Mouse (Mus musculus): ENCODE measurements around the gene Ssu2. TPM values are rescaled to one million over a fixed set of nuclear protein-coding genes. Genes with fewer than 3 reads are reported as not detected.

Gene Ssu2
- polyA plus RNA-seq, 1 experiment from 2014 or later: not detected

DNA sequence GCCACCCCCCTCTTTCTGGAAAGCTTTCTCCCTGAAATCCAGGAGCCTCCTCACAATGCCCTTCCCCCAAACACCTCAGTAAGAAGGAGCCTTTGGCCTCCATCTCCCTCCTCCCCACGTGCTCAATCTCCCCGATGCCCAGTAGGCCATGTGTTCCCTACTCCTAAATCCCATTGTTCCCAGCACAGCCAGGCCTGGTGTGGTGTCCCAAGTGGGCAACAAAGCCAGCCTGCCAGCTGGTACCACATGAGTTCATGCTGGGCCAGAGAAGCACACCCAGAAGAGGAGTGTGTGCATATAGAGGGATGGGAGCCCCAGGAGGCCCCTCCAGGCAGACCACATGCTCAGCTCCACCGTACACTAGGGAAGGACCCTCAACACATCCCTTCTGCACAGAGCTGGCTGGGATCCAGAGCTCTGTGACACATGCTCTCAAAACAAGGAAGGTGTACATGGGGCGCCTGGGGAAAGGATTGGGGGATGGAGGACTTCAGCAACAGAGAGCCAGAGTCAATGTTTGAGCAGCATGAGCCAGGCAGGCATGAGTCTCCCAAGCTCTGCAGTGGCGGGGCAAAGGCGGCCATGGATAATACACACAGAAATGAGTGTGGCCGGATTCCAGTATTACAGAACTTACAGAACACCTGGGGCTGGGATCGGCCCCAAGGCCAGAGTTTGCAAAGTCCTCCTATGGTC lies 4.7 kb downstream of the Ssu2 start:
- H3K4me3 ChIP-seq: no peak overlapping the region
- H3K9me3 ChIP-seq (replicated peaks): no peaks in the 10 kb centered on the region
- H3K27ac ChIP-seq: no peak overlapping the region
- ATAC-seq: peak; percentile 46
- no peaks in the 10 kb centered on the region for H3K27me3 ChIP-seq
- 0 out of 2 replicates have a peak, but pooled peaks cover 6% of the 10 kb centered on the region for H3K4me1 ChIP-seq
- H3K9ac ChIP-seq: no peak overlapping the region
- H3K36me3 ChIP-seq (ENCODE audit: poor library complexity, severe bottlenecking): no peaks in the 10 kb centered on the region
- WGBS: 76% methylated on average over 8 of the region's 8 CpGs
- no peak overlapping the region for H3K4me2 ChIP-seq

DNA sequence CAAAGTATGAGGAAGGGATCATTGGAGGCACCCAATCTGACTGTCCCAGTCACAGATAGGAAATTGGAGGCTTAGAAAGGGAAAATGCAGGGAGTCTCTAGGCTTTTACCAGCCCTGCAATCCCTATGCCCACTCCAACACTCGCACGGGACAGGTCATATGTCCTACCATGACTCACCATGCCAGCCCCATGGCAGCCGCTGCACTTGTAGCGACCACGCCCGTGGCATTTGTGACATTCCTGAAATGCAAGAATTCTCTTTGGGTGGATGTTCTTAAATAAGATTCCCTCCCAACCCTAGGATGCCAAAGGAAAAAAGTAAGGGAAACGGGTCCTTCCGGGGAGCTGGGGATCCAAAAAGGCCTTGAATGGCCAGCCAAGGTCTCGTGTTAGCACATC lies 8.8 kb downstream of the Ssu2 start:
- no peak overlapping the region for H3K4me3 ChIP-seq
- H3K27ac ChIP-seq: no peak overlapping the region
- WGBS: 96% methylated on average over 9 of the region's 9 CpGs
- 0 out of 2 replicates have a peak, but pooled peaks cover 6% of the 10 kb centered on the region for H3K4me1 ChIP-seq
- no peaks in the 10 kb centered on the region for H3K36me3 ChIP-seq (ENCODE audit: poor library complexity, severe bottlenecking)
- no peak overlapping the region for H3K4me2 ChIP-seq
- no peak for ATAC-seq
- no peaks in the 10 kb centered on the region for H3K27me3 ChIP-seq
- H3K9me3 ChIP-seq (replicated peaks): no peaks in the 10 kb centered on the region
- H3K9ac ChIP-seq: no peak overlapping the region

DNA sequence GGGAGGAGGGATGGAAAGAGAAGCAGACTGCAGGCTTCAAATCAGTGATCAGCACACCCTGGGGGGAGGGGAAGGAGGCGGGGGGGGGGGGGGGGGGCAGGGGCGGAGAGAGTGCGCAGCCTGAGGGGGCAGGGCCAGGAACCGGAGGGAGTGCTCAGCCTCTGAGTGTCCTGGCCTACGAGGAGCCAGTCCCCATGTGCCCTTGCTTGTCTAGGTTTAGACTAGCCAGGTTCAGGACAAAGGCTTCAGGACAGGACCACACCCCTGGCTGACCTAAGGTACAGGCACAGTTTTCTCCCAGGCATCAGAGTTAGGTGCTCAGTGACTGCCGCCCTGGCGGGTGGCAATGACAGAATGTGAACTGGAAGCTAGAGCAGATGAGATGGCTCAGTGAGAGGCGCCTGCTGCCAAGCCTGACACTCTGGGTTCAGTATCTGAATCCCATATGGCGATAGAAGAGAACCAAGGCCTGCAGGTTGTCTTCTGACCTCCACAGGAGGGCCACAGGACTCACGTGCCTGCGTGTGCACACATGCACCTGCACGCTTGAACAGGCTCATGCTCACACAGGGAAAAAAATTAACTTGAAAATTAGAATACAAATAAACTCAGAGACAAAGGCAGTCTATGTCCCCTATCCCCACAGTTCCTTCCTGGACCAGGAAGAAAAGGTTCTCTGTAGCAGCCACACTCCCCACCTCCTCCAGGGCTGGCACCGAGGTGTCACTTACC lies 12.0 kb downstream of the Ssu2 start:
- Histone ChIP-seq H3K27me3 (no peaks in the 10 kb centered on the region), H3K9me3 (replicated peaks) (no peaks in the 10 kb centered on the region), H3K36me3 (ENCODE audit: poor library complexity, severe bottlenecking) (no peaks in the 10 kb centered on the region), H3K4me1 (no peaks in the 10 kb centered on the region), H3K9ac (no peak overlapping the region), H3K4me2 (no peak overlapping the region), H3K27ac (no peak overlapping the region), H3K4me3 (no peak overlapping the region)
- 65% methylated on average over 10 of the region's 13 CpGs for WGBS
- ATAC-seq: 0 out of 2 replicates have a peak, but pooled peaks have one; percentile 19

DNA sequence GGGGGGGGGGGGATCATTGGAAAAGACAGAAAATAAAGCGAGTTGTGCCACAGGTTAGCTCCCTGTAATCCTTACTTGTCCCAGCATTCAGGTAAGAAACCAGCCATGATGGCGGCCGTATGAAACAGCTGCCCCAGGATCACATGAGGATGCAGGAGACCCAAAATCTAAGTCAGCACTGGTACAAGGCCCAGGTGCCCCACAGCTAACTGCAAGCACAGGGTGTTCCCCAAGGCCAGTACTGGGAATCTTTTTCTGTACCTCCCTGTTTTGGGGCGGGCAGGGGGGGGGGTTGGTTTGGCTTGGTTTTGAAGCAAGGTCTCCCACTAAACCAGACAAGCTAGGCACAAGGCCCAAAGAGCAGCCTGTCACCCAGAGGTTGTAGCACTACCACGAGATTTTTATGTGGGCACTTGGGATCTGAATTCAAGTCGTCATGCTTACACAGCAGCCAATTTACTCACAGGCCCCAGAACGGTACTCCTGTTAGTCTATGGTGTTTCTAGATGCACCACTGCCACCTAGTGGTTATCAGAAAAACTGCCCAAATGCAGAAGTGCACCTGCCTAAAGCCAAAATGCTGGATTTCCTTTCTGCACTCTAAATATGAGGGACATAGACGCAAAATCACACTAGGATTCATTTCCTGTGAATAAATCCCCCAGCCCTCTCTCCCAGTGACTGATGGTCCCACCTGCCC lies 13.8 kb downstream of the Ssu2 start:
- WGBS: 43% methylated on average over 8 of the region's 8 CpGs
- peak; percentile 78 for ATAC-seq
- no peak overlapping the region for H3K4me3 ChIP-seq

DNA sequence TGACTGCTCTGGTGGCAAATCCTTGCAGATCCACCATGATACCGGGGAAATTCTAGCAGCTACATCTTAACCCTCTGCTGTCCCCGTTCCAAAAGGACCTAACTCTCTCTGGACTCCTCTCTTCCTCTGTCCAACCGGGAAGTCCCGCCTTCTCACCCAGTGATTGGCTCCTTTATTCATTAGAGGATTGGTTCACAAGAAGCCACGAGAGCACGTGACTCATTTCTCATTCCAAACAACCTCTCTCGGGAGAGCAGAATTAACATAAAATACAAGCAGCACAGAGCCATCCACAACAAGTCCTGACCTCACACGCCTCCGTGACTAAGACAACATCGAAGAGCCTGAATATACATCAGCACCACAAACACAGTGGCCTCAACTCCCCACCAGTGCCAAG lies 22.5 kb downstream of the Ssu2 start:
- Histone ChIP-seq H3K27me3 (no peaks in the 10 kb centered on the region), H3K4me1 (no peaks in the 10 kb centered on the region)

More for the DNA sequence above, 13.8 kb downstream of the Ssu2 start:
- H3K36me3 ChIP-seq (ENCODE audit: poor library complexity, severe bottlenecking): no peaks in the 10 kb centered on the region
- H3K9ac ChIP-seq: no peak overlapping the region
- no peak overlapping the region for H3K27ac ChIP-seq
- no peaks in the 10 kb centered on the region for H3K4me1 ChIP-seq
- no peak overlapping the region for H3K4me2 ChIP-seq
- no peaks in the 10 kb centered on the region for H3K9me3 ChIP-seq (replicated peaks)
- no peaks in the 10 kb centered on the region for H3K27me3 ChIP-seq

DNA sequence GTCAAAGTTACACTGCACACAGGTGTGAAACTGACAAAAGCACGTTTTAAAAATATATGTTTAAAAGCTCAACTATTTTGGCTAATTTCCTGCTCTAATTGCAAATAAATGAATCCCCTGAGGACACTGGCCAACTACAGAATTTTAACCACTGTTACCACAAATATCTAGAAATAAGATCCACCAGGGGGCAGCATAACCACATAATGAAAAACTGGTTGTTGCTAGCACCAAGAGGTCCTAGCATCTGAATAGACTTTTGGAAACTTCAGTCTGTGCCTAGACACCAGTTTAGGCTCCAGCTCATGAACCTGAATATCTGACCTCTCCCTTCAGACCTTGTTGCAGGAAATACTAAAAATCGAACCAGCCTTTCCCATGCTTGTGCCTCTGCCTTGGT lies 23.2 kb downstream of the Ssu2 start:
- no peak overlapping the region for H3K4me3 ChIP-seq
- H3K4me1 ChIP-seq: no peaks in the 10 kb centered on the region
- H3K27me3 ChIP-seq: no peaks in the 10 kb centered on the region
- 38% methylated on average over 2 of the region's 2 CpGs for WGBS
- H3K9ac ChIP-seq: no peak overlapping the region
- no peaks in the 10 kb centered on the region for H3K36me3 ChIP-seq (ENCODE audit: poor library complexity, severe bottlenecking)
- no peak overlapping the region for H3K4me2 ChIP-seq
- H3K9me3 ChIP-seq (replicated peaks): no peaks in the 10 kb centered on the region
- no peak overlapping the region for H3K27ac ChIP-seq
- no peak for ATAC-seq

More for the DNA sequence above, 22.5 kb downstream of the Ssu2 start:
- Histone ChIP-seq H3K4me3 (no peak overlapping the region), H3K4me2 (no peak overlapping the region), H3K9ac (no peak overlapping the region), H3K36me3 (ENCODE audit: poor library complexity, severe bottlenecking) (no peaks in the 10 kb centered on the region), H3K9me3 (replicated peaks) (no peaks in the 10 kb centered on the region), H3K27ac (no peak overlapping the region)
- no peak for ATAC-seq
- WGBS: 87% methylated on average over 10 of the region's 10 CpGs

DNA sequence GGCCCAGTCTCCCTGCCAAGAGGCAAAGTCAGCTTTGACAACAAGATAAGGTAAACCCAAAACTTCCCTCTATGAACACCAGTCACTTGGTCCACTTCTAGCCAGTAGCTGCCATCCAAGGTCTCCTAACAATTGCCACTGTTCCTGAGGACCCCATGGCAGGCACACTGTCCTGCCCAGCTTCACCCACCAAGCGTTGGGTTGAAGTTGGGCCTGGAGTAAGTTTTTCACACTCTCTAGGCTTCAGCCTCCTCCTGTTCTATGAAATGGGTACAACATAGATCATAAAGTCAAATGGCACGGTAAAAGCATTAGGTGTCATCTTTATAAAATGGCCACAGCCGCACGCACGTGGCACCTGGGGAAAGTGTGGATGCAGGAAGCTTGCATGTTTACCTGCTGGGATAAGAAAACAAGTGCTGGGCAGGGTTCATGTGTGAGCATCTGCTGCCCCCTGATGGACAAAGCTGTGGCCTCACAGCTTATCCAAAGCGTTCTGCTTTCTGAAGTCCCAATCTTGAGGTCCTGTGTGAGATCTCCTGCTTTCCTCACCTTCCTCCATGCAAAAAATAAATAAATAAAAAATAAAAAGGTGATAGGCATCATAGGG lies 25.4 kb downstream of the Ssu2 start:
- Histone ChIP-seq H3K27ac (no peak overlapping the region), H3K9me3 (replicated peaks) (no peaks in the 10 kb centered on the region), H3K9ac (no peak overlapping the region), H3K36me3 (ENCODE audit: poor library complexity, severe bottlenecking) (no peaks in the 10 kb centered on the region), H3K4me3 (no peak overlapping the region), H3K4me2 (no peak overlapping the region), H3K27me3 (no peaks in the 10 kb centered on the region), H3K4me1 (no peaks in the 10 kb centered on the region)
- 39% methylated on average over 6 of the region's 6 CpGs for WGBS
- ATAC-seq: peak; percentile 85

DNA sequence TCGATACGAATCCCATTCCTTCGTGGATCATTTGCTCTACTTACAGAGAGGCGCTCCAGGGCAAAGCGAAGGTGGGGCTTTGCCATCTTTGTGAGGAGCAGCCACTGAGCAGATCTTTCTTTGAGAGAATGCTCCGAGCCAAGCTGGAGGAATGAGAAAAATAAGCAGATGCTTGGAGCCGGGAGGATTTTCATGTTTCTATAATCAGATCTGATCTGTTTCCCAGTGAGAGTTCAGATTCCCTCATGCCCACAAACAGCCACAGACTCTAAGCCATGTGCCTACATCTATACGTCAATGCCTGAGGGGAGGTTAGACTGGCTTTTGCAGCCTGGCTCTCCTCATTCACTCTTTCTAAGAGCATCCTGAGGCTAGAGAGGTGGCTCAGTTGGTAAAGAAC lies 27.1 kb downstream of the Ssu2 start:
- H3K4me2 ChIP-seq: no peak overlapping the region
- no peaks in the 10 kb centered on the region for H3K27me3 ChIP-seq
- no peaks in the 10 kb centered on the region for H3K9me3 ChIP-seq (replicated peaks)
- ATAC-seq: no peak
- no peaks in the 10 kb centered on the region for H3K4me1 ChIP-seq
- H3K4me3 ChIP-seq: no peak overlapping the region
- H3K27ac ChIP-seq: no peak overlapping the region
- no peak overlapping the region for H3K9ac ChIP-seq
- H3K36me3 ChIP-seq (ENCODE audit: poor library complexity, severe bottlenecking): no peaks in the 10 kb centered on the region
- 87% methylated on average over 8 of the region's 8 CpGs for WGBS

DNA sequence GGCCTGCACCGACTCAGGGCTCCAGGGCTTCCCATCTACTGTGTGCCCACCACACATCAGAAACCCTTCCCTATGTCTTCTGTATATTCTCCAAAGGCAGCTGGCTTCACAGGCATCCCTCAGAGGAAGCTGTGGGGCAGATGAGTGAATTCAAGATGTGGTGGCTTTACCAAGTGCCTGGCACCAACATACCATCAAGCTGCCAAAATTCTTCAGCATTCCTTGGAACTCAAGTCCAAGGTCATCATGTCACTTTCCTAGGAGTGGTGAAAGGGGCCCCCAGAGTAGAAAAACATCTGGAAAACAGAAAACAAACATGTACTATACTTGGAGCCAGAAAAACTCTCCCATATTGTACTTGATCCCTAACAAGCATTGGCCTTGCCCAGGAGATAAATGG lies 28.5 kb downstream of the Ssu2 start:
- H3K4me3 ChIP-seq: no peak overlapping the region
- H3K36me3 ChIP-seq (ENCODE audit: poor library complexity, severe bottlenecking): no peaks in the 10 kb centered on the region
- no peak overlapping the region for H3K9ac ChIP-seq
- no peak for ATAC-seq
- H3K27ac ChIP-seq: no peak overlapping the region
- no peaks in the 10 kb centered on the region for H3K9me3 ChIP-seq (replicated peaks)
- no peaks in the 10 kb centered on the region for H3K27me3 ChIP-seq
- H3K4me2 ChIP-seq: no peak overlapping the region
- 91% methylated on average over 1 of the region's 1 CpGs for WGBS
- H3K4me1 ChIP-seq: no peaks in the 10 kb centered on the region

DNA sequence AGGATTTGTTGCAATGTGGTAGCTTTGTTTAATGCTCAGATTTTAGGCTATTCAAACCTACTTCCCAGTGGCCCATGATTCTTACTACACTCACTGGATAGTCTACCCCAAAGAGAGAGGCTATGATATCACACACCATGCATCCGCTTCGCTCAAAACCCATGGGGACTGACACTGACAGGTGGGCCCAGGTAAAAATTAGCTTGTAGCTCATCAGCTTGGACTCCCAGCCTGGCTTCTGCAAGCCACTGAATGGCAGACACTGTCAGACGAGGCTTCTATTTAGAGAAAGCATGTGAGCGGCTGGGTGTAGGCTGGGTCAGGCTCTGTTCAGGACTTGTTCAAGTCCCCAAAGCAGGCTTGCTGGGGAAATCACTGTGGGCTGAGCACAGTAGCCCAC lies 37.4 kb downstream of the Ssu2 start:
- Histone ChIP-seq H3K36me3 (ENCODE audit: poor library complexity, severe bottlenecking) (no peaks in the 10 kb centered on the region), H3K9ac (no peak overlapping the region), H3K4me2 (no peak overlapping the region), H3K9me3 (replicated peaks) (no peaks in the 10 kb centered on the region), H3K4me1 (no peaks in the 10 kb centered on the region), H3K4me3 (no peak overlapping the region), H3K27me3 (no peaks in the 10 kb centered on the region), H3K27ac (no peak overlapping the region)
- ATAC-seq: no peak
- WGBS: 91% methylated on average over 4 of the region's 4 CpGs

DNA sequence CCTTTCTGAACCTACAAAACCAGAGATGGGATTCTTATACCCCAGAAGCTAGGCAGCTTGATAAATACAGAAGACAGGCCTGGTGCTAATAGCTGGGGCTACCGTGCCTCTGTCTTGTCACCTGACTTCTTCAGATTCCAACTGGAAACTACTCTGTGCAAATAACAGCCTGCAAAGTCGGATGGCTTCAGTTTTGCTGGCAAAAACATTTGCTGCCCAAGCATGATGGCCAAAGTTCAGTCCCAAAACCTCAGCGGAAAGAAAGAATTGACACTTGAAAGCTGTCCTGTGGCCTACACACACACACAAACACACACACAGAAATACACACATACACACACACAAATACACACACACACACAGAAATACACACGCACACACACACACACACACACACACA lies 48.8 kb downstream of the Ssu2 start:
- Histone ChIP-seq H3K27me3 (no peaks in the 10 kb centered on the region), H3K4me2 (no peak overlapping the region), H3K9ac (no peak overlapping the region), H3K27ac (no peak overlapping the region), H3K4me1 (no peaks in the 10 kb centered on the region), H3K4me3 (no peak overlapping the region), H3K9me3 (replicated peaks) (no peaks in the 10 kb centered on the region), H3K36me3 (ENCODE audit: poor library complexity, severe bottlenecking) (no peaks in the 10 kb centered on the region)
- ATAC-seq: no peak
- WGBS: 87% methylated on average over 4 of the region's 4 CpGs

DNA sequence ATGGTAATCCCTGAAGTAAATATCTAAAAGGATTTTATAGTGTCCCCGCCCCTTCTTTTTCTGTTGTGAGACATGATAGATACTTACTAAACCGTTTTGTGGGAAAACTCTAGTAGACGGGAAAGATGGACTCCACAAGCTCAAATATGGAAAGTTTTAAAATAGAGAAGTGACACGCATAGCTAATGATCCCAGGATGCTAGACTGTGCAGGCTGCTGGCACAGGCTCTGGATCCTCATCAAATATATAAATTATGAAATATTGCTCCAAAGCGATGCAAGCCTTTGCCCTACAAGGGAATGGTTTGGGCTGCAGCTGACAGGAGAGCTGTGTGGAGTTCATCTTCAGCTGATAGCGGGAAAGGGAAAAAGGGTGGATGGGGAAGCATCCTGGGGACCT lies 50.2 kb downstream of the Ssu2 start:
- no peaks in the 10 kb centered on the region for H3K9me3 ChIP-seq (replicated peaks)
- no peak overlapping the region for H3K9ac ChIP-seq
- H3K4me1 ChIP-seq: no peaks in the 10 kb centered on the region
- H3K4me2 ChIP-seq: no peak overlapping the region
- ATAC-seq: no peak; the same call in 1 of the 2 replicates
- no peak overlapping the region for H3K27ac ChIP-seq
- H3K4me3 ChIP-seq: no peak overlapping the region
- no peaks in the 10 kb centered on the region for H3K27me3 ChIP-seq
- no peaks in the 10 kb centered on the region for H3K36me3 ChIP-seq (ENCODE audit: poor library complexity, severe bottlenecking)
- WGBS: 89% methylated on average over 6 of the region's 6 CpGs

Measured in forebrain, embryonic 13.5 days (tissue).